Mouse (Mus musculus): ENCODE measurements around the gene Fgfr4.

Gene Fgfr4

DNA sequence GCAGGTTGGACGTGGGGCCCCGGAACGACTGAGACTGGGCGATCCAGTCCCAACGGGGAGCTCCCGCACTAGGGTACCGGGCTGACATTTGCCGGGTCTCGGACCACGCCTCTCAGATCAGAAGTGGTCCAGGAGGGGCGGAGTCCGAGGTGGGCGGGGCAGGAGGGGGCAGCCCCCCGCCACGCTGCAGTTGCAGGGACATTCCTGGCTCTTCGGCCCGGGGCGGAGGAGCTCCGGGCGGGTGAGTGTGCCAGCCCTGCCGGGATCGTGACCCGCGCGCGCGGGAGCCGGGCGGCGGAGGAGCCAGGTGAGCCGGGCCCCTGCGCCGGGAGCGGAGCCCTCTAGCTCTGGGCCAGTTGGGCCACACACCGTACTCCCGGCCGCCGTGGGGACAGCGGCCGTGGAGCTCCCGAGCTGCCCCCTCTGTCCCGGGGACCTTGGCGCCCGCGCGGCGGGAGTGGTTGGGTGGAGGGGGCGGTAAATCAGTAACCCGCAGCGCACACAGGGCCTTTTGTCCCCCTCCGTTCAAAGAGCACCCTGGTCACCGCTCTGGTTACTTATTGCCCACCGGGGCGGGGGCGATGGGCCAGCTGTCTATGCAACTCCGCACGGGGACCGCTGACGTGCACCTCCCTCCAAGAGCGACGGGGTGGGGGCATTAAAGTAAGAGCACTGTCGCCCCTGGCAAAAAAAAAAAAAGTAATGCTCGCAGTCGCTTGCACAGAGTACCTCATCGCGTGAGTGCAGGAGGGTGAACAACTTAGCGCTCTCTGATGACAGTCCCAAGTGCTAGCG, at the start of gene Fgfr4:
TSS of gene Fgfr4 (plus strand) at position 20 of the 795 bp plus-strand sequence.
- ATAC-seq (ENCODE audit: insufficient number of reproducible peaks, low FRiP score, low TSS enrichment) = no peak

DNA sequence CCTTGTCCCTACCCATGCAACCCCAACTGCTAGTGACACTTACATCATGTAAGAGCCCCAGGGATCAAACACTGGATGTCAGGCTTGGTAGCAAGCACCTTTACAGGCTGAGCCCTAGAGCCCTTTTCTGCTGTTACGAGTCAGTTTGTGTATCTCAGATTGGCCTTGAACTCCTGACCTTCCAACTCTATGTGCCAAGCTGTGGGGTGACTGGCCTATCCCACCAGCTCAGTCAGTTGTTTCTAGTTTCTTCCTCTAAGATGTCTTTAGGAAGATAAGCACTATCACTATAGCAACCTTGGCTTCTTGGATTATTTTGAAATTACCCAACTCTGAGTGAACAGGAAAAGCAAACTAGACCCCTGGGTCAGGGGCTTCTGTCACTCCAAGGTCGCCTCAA, 49.1 kb upstream of the Fgfr4 start:
- no peak for ATAC-seq (ENCODE audit: insufficient number of reproducible peaks, low FRiP score, low TSS enrichment)

DNA sequence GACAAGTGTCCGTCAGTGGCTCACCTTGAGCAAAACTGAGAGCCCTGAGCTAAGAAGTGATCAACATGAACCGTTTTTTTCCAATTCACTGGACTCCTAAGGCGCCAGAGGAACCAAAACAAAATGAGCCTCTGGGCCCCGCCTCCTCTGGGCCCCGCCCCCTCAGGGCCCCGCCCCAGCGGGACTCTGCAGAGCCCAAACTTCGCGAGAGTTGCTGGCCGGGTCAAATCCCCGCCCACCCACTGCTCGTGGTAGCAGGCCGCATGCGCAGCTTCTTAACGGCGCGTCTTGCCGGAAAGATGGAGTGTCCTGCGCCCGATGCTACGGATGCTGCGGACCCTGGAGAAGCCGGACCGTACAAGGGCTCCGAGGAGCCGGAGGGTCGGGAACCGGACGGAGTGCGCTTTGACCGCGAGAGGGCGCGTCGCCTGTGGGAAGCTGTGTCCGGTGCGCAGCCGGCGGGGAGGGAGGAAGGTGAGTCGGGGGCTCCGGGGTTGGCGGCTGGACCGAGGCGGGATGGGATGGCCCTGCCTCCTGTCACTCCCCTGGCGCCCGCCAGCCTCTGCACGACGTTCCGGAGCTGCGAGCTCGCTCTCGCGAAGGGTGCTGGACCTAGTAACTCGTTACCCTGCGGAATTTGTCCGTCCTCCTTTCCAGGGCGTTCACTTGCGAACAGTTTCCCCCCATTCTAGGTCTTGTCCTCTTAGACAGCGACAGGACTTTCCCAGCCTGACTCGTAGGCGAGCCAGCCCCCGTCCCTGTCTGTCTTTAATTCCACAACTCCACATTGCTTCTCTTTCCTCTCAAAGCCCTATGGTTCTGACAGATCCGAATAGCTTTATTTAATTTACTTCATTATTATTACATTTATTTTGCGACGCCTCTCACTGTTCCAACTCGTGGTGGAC, 47.1 kb upstream of the Fgfr4 start, which contains the start of gene Zfp346:
TSS of gene Zfp346 (plus strand) at position 267 of the 908 bp plus-strand sequence.
- peak; percentile 94 for ATAC-seq (ENCODE audit: insufficient number of reproducible peaks, low FRiP score, low TSS enrichment)

DNA sequence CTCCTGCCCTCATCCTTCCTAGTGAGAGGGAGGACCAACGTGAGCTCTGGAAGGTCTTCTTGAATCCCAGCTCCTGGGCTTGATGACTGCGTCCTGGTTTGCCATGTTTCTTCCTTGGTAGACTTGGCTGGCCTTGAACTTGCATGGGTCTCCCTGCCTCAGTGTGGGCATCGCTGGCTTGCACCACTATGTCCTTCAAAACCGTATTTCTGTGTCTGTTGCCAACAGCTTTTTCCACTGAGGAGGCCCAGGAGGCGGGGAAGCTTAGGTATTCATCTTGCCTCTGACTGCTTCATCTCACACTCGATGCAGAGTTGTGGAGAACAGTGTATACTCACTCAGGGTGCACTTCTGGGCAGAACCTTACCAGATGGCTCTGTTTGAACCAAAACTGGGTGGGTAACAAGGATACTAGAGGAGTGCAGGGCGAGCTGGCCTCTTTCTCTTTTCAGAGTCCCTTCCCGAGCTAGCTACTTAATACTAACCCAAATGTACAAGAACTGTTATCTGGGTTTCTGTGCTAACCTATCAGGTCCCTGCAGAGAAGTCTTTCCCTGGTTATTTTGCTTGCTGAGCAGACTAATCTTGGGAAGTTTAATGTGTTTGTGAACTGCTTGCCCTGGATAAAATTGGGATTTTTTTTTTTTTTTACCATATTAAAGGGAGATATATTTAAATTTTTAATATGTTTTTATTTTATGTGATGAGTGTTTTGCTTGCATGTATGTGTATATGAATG, 46.3 kb upstream of the Fgfr4 start:
- no peak for ATAC-seq (ENCODE audit: insufficient number of reproducible peaks, low FRiP score, low TSS enrichment)

DNA sequence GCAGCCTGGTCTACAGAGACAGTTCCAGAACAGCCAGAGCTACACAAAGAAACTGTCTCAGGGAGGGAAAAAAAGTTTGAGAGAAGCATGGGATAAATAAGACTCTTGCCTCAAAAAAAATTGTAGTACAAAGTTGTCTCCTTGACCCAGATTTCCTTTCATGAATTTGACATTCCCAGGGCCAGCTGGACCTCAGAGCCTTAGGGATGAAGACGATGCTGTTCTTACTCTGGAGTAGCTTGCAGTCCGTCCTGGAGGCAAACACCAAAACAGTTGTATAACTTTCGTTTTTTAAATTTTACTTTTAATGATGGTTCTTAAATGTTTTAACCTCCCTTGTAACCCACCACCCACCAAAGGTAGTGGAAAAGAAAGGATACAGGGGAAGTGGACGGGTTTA, 45.3 kb upstream of the Fgfr4 start:
- no peak for ATAC-seq (ENCODE audit: insufficient number of reproducible peaks, low FRiP score, low TSS enrichment)

DNA sequence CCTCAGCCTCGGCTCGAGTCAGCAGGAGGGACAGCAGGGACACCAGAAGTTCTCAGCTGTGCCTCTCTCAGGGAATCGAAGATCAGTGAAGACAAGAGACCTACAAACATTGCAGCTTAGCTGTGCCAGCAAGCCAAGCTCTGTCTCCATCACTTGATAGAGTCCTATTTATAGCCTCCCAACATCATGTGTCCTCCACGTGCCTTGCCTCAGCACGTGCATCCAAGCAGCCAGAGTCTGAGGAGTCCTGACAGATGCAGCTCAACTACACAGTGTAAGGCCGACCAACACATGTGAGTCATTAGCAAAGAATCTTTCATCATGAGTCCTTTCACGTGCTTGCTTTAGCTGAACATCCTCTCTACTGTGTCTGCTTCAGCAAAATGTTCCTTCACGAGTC, 44.7 kb upstream of the Fgfr4 start:
- ATAC-seq (ENCODE audit: insufficient number of reproducible peaks, low FRiP score, low TSS enrichment) = no peak

DNA sequence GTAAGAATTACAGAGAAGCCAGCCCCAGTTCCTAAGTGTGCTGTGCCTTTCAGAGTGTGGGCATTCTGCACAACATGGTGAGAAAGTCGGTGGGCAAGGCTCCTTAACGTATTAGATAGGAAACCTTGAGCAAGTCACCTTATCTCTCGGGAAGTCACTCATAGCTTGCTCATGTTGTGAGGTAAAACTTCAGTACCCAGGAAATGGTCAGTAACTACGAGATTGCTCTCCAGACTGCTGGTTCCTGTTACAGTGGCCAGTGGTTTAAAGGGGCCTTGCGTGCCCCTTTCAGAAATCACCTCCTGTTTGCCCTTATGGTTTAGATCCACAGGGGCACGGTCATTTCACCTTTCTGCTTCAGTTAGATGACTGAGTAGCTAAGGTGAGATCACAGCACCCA, 38.1 kb upstream of the Fgfr4 start:
- ATAC-seq (ENCODE audit: insufficient number of reproducible peaks, low FRiP score, low TSS enrichment) = no peak

DNA sequence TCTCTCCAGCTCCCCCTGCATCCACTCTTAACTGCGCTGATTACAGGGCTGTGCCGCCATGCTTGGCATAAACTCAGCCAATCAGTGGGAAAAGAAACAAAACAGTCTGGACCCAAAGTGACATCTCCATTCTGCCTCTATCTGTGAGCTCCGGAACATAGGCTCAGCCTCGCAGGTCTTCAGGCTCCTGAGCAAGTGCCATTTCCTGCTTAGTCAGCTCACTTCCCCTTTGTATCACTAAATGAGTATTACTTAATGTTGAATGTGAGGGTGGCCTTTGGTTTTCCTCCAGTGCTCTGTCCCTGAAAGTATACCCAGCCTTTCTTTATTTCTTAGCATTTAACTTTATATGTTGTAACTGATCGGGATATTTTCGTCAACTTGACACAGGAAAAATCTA, 27.5 kb upstream of the Fgfr4 start:
- ATAC-seq (ENCODE audit: insufficient number of reproducible peaks, low FRiP score, low TSS enrichment) = no peak

DNA sequence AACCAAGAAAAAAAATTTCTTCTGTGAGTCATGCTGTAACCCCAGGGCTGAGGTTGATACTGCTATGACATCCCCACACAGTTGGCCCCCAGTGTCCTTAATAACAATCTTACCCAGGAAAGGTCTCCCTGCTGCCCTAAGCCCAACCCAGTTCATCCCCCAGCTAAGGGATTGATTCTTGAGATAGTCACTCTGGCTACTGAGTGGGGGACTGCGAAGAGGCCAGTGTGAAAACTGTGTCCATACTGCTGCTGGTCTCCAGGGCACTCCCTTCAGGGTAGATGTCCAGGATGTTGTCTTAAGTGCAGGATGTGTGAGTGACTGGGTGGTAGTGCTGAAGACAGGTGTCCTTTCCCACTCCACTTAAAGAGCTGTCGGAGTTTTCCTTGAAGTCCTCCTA, 19.0 kb upstream of the Fgfr4 start, which contains the start of gene Gm17617:
TSS of gene Gm17617 (minus strand) at position 101 of the 400 bp plus-strand sequence.
- no peak for ATAC-seq (ENCODE audit: insufficient number of reproducible peaks, low FRiP score, low TSS enrichment)

DNA sequence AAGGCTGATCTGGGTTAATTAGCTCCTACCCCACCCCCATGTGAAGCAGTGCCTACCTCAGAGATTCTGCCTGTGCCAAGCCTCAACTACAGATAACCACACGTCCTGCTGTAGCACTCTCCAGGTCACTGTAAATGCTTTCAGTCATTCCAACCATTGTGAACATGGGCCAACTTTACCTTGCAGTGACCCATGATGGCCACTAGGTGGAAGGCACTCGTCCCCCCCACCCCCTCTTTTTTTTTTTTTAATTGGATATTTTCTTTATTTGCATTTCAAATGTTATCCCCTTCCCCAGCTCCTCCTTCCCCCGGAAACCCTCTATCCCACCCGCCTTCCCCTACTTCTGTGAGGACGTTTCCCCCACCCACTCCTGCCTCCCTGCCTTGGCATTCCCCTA, 17.1 kb upstream of the Fgfr4 start:
- no peak for ATAC-seq (ENCODE audit: insufficient number of reproducible peaks, low FRiP score, low TSS enrichment)

DNA sequence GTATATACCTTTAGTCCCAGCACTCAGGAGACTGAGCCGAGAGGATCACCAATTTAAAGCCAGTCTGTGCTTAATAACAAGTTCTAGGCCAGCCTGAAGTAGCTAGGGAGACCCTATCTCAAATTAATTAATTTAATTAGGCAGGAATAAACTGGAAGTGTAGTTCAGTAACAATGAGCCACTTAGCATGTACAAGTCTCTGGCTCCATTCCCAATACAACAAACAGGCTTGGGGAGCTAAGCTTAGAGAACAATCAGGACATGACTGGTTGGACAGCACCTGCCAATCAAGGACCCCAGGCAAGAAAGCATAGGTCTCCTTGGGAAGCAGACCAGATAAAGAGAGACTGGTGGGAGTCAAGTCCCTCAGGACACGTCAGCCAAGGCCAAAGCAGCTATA, 12.2 kb upstream of the Fgfr4 start:
- no peak for ATAC-seq (ENCODE audit: insufficient number of reproducible peaks, low FRiP score, low TSS enrichment)

DNA sequence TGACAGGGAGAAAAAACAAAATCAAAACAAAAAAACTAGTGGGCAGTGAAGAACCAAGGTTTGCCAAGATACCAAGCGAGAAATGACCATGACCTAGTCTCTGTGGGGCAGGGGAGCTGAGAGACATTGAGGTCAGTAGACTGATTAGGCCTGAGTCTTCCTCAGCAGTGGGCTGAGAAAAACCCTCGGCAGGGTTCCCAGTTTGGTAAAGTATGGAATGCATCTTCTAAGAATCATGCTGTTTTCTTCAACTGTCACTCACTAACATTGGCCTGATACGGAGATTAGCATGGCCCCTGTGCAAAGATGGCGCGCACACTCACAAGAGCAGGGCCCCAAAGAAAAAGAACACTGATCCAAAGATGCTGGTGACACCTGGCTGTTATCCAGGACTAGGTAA, 1.5 kb downstream of the Fgfr4 start:
- ATAC-seq (ENCODE audit: insufficient number of reproducible peaks, low FRiP score, low TSS enrichment) = no peak

DNA sequence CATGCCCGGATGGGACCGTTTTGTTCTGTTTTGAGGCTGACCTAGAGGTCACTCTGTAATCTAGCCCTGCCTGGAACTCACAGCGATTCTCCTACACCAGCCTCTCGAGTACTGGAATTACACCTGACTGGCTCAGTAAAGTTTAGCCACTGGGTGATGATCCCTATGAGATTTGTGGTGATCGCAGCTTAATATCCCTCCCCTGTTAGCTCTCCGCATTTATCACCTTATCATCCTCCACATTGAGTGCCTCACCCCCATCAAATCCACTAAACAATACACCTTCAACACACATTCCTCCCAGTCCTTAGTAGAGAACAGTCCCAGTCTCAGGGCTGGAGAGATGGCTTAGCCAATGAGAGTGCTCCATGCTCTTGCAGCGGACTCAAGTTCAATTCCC, 9.9 kb downstream of the Fgfr4 start:
- ATAC-seq (ENCODE audit: insufficient number of reproducible peaks, low FRiP score, low TSS enrichment) = no peak

DNA sequence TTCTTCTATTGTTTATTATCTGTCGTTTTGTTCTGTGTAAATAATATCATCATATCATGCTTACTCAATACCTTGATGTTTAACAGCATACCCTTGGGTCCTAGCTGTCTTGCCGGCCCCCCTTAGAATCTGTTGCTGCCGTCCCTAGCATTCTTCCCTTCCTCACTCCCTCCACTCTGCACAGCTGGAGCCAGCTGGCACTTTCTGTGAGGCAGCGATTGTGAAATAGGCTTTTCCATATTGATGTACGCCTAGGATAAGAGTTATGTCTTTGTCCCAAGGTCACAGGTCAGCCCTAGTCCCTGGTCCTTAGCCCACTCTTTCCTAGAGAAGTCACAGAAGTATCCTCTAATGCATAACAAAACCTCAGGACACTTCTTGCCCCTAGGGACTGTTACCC, 11.1 kb downstream of the Fgfr4 start:
- ATAC-seq (ENCODE audit: insufficient number of reproducible peaks, low FRiP score, low TSS enrichment) = no peak

DNA sequence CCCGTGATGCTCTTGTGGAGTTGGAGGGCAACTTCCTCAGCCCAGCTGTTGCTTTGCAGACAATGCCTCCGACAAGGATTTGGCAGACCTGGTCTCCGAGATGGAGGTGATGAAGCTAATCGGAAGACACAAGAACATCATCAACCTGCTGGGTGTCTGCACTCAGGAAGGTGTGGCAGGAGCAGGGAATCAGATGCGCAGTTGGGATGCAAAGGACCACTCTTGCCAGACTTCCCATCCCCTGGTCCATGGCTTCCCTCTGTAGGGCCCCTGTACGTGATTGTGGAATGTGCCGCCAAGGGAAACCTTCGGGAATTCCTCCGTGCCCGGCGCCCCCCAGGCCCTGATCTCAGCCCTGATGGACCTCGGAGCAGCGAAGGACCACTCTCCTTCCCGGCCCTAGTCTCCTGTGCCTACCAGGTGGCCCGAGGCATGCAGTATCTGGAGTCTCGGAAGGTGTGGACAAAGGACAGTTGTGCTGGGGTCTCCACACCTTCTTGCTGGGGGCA, 13.4 kb downstream of the Fgfr4 start:
- no peak for ATAC-seq (ENCODE audit: insufficient number of reproducible peaks, low FRiP score, low TSS enrichment)

DNA sequence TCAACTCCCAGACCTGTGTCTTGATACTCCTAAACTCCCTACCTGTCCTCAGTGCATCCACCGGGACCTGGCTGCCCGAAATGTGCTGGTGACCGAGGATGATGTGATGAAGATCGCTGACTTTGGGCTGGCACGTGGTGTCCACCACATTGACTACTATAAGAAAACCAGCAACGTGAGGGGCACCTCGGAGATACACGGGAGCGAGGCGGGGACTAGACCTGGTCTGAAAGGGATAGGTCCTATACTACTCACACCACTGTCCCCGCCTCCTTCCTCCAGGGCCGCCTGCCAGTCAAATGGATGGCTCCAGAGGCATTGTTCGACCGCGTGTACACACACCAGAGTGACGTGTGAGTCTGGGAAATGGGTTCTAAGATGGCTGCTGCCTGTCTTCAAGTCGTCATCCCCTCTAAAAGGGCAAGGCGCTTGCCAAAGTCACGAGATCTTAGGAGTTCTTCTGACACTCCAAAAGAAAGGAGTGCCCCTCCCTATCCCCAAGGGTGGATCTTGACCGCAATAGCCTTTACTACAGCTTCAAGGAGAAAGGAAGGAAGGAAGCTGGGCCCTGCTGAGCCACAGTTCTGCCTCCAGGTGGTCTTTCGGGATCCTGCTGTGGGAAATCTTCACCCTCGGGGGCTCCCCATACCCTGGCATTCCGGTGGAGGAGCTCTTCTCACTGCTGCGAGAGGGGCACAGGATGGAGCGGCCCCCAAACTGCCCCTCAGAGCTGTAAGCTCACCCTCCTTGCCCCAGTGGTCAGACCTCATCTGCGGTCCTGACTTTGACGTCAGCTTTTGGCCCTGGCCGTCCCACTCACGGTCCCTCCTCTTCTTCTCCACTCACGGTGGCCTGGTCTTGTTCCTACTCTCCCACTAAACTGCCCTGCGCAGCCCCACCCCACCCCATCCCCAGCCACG, 14.6 kb downstream of the Fgfr4 start:
- ATAC-seq (ENCODE audit: insufficient number of reproducible peaks, low FRiP score, low TSS enrichment) = no peak

DNA sequence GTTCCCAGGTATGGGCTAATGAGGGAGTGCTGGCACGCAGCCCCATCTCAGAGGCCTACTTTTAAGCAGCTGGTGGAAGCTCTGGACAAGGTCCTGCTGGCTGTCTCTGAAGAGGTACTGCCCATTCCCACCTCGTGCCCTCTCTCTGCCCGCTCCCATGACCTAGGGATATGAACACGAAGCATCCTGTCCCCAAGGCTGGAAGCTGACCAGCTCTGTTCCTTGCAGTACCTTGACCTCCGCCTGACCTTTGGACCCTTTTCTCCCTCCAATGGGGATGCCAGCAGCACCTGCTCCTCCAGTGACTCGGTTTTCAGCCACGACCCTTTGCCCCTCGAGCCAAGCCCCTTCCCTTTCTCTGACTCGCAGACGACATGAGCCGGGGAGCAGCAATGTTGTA, 15.4 kb downstream of the Fgfr4 start:
- no peak for ATAC-seq (ENCODE audit: insufficient number of reproducible peaks, low FRiP score, low TSS enrichment)

DNA sequence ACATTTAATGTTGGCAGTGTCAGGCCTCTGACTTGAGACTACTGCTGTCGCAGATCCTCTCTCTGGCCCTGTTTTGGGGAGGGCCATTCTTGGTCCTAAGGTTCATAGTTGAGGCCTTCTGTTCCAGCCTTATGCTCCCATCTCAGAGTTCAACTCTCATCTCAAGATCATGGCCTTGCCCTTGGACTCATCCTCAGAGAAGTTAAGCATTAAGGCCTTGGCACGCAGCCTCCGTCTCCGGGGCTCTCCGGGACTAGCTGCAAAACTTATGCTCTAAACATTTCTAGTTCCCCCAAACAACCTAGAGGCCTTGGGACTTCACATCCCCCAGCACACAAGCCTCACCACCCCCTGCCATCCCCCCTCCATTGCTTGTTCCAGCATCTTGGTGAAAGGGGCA, 15.8 kb downstream of the Fgfr4 start:
- ATAC-seq (ENCODE audit: insufficient number of reproducible peaks, low FRiP score, low TSS enrichment) = no peak

DNA sequence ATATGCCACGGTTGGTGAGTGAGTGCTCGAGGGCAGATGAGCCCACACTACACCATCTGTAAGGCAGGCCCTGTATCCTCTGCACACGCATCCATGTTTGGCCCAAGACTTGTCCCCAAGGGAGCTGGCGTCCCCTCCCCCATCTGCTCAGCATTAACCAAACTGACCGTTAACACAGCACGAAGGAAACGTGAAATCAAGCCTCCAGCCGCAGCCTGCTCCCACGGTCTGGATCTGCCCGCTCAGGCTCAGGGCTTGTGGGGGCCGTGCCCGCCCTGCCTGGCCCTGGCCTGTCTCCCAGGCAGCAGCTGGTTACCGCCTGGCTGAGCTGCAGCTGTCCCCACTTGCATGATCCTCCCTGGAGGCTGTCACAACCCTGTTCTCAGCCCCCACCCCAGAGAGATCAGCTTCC, 16.5 kb downstream of the Fgfr4 start:
- no peak for ATAC-seq (ENCODE audit: insufficient number of reproducible peaks, low FRiP score, low TSS enrichment)

Data from cerebellum, adult (tissue).